Mouse (Mus musculus): ENCODE data around the gene Wdr91.

The Wdr91 gene

DNA sequence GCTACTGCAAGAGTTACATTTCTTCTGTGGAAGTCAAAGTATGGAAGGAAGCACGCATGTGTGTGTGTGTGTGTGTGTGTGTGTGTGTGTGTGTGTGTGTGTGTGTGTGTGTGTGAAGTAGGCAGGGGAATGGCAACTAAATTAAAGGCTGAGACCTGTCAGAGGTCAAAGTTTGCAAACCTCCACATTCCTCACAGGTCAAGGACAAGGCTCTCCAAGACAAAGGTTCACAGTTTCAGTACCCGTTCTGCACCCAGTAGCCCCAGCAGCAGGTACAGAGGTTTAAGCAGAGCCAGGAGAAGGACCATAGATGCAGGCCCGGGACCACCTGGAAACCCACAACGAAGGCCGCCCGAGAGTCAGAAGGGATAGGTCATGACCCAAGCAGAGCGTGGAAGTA lies 8.5 kb upstream of the Wdr91 start:
- DNase-seq (ENCODE audit: low read depth), result no peak

DNA sequence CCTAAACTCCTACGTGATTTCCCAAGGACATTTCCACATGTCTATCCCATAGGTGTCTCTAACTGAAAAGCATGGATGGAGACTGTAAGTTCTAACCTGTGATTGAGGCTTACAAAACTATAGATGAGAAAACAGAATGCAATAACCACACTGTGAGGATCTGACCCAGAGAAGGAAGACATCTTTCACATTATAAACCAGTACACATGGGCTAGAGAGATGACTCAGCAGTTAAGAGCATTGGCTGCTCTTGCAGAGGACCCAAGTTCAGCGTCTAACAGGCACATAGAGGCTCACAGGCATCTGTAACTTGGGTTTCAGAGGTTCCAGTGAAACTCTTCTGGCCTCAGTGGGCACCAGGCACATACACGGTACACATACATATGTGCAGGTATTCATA lies 3.8 kb upstream of the Wdr91 start:
- DNase-seq (ENCODE audit: low read depth), result peak; percentile 39

DNA sequence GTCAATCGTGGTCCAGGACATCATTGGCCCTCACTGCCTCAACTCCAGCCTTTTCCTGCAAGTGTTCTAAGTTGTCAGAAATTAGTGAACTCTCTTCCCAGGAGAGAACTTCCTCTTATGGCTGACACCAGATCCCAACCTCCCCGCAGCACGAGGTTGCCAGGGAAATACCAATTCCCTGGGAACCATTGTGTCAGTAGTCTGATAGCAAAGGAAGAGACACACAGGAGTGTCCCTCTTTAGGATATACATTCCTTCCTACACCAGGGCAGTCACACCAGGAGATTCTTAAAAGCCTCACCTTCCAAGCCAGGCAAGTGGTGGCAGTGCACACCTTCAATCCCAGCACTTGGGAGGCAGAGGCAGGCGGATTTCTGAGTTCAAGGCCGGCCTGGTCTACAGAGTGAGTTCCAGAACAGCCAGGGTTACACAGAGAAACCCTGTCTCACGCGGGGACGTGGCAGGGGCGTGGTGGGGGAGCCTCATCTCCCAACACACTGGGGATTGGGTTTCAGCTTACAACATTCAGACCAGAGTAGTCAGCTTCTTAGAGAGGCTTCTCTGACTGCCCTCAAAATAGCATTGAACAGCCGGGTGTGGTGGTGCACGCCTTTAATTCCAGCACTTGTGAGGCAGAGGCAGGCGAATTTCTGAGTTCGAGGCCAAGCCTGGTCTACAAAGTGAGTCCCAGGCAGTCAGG lies 2.8 kb upstream of the Wdr91 start:
- DNase-seq (ENCODE audit: low read depth), result no peak

DNA sequence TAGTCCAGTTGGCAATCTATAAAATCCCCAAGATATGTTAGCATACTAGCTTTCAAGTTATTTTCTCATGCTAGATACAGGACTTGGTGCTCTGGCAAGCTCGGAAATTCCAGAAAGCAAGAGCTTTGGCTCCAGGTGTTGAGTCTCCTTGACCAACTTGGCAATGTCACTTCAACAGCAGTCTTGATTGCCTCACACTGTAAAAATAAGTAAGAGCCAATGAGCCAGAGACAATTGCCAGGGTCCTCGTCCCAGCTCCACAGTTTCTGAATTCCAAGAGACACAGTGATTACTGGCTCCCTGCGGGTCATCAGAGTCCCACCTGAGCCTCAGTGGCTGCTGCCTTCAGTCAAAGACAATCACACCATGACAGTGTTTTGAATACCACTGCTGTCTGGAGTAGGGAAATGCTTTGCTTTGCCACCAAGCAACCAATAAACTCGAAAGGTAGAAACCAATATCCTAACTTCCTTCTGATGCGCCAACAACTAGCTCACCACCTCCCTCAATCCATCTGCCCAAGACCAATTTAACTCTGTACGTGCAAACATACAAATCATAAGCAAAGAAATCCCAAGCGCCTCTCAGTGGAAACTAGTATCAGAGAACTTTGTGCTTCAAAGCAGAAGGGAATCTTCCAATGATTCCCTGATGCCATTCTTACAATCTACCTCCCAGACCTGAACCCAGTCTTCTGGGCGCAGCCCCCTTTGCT lies 888 bp downstream of the Wdr91 start:
- no peak for DNase-seq (ENCODE audit: low read depth)

DNA sequence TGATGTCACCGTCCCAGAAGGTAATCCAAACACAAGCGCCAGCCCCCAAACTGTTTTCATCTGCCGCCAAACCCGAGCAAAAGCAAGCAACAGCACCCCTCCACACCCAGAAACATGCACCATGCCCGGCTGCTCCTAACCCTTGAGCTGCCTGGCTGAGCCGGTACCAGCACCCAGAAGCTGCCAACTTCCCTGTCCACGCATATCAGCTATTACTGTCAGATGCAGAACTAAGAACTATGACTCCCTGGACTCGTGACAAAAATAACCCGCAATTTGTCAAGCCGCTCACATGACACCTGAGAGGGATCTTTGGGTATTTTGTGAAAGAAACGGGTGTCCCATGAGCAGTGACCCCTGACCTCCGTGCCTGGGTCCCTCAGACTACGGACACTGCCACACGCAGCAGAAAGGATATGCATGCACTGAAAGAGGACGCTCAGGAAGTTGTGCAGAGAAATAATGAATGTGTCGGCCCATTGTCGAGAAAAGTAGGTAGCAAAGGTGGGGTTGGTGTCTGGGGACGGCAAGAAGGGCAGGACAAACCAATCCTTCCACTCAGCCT lies 2.9 kb downstream of the Wdr91 start:
- DNase-seq (ENCODE audit: low read depth), result no peak

DNA sequence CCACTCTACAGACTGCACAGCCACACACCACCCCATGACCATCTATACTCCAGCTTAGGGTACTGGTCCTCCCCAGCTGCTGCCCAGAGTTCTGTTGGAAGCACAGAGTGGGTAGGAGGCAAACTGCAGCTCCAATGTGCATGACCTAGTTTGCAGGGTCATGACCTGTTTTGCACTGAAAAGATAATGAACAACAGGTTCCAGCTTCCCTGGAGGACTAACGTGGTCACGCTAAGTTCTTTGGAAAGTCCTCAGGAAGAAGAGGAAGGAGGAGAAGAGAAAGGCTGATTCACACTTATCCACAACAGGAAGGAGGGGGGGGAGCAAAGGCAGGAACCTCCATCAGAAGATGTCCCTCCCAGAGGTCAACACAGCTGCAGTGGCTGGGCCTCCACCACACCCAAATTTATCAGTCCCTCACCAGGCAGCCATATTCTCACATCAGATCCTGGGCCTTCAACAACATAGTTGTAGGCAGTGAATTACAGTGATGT lies 3.5 kb downstream of the Wdr91 start:
- peak; percentile 24 for DNase-seq (ENCODE audit: low read depth)

DNA sequence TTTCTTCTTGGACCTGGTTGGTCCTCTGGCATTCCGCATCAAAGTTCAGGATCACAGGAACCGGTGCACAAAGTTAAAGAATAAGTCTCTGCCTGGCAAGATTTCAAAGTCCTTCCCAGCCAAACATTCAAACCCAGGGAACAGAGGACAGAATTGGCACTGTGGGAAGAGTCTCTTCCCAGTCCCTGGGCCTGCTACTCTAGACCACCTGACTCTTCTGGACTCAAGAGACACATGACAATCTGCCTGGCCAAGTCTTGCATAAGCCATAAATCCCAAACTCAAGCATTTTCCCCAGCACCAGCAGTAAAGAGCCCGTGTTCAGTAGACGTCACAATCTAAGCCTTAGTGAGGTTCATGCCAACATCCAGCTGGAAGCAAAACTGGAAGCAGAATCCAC lies 4.0 kb downstream of the Wdr91 start:
- no peak for DNase-seq (ENCODE audit: low read depth)

DNA sequence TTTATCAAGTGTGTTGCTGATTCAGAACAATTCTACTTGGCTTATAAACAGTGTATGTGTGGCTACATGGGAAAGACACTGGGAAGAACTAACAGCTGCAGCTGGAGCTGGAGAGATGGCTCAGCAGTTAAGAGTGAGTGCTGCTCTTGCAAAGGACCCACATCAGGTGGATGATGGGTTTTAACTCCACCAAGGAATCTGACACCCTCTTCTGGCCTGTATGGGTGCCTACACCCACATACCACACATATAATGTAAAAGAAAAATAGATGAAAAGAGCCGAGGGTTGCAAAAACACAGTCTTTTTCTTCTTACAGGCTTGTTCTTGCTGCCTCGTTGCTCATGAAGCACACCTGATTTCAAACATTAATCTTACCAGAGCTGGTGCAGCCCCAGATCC lies 4.6 kb downstream of the Wdr91 start:
- DNase-seq (ENCODE audit: low read depth), result no peak

DNA sequence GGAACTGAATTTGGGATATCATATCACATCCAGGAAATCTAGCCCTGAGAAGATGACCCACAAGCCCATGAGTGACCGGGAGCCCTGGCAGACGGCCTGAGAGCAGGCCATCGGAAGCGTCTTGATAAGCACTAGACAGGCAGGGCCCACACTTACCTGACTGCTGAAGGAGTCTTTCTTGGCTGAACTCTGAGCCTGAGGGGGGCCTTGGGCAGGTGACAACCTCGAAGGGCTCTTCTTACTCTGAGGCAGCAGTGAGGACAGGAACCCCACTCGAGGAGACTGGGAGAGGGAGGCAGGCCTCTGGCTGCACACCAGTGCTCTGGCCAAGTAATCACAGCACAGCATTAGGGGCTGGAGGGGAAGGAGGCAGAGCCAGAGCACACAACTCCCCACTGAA lies 6.3 kb downstream of the Wdr91 start:
- DNase-seq (ENCODE audit: low read depth), result no peak

DNA sequence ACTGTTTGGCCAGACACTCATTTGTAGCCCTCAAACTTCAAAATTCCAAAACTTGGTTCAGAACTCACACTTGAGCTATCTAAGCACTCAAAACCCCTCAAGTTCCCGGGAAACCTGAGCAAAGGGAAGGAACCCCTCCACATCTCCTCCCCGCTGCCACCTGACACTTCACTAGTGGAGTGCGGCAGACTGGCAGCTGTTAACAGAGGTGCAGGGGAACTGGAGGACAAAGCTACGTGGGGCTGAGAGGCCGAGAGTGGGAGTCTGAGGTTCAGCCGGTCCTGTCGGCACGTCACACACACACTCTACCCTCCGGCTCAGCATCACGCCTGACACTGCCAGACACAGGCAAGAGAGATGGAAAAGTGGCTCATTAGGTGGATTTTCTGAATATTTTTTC lies 6.8 kb downstream of the Wdr91 start:
- no peak for DNase-seq (ENCODE audit: low read depth)

DNA sequence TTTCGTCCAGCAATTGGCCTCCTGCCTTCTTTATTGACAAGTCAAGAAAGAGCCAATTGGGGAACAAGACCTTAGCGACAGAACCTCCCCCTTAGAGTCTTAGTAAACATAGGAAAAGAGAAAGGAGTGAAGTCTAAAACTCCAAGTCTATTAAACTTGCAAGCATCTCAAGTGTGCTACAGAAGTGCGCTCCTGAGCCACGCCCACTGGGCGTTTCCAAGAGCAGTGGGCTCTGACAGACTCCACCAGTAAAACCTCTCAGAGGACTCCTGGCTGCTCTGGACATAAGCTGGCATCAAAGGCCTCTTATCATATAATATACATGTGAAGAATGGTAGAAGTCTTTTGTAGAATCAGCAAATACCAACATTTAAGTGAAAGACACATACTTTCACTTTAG lies 7.2 kb downstream of the Wdr91 start:
- DNase-seq (ENCODE audit: low read depth), result no peak

DNA sequence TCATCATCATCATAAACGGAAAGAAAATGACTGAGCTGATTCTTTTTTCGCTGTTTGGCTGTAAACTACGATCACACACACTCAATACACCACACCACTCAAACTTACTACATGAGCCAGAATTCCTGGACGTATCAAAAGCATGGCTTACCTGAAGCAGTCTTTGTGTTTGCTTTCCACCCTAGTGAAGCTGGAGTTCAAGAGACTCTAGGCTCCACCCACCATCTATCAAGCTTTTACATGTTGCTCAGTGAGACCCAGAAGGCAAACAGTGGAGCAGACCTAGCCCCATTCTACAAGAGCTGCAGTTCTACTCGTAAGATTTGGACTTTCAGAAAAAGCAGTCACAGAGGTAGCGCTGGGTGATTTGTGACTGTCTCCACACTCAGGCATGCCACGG lies 8.1 kb downstream of the Wdr91 start:
- DNase-seq (ENCODE audit: low read depth), result no peak

DNA sequence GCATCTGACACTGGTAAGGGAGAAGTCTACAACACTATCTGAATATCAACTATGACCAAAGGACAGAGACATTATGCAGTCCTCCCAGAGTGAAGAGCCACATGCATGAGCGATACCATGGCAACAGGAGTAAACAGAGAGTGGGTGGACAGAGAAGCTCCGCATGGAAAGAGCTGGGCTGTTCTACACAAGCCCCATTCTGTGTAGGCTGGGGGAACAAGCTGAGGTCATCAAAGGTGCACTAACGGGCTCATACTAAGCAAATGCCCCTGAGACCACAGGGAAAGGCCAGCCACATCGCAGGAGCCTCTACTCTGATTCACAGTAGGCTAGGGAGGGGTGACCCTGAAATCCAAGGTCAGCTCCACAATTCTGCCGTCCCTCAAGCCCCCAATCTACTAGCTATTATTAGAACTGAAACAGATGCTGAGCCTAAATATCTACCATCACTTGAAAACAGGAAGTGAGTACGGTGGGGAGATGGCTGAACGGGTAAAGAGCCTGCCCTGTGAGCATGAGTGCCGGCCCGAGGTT lies 8.7 kb downstream of the Wdr91 start:
- no peak for DNase-seq (ENCODE audit: low read depth)

DNA sequence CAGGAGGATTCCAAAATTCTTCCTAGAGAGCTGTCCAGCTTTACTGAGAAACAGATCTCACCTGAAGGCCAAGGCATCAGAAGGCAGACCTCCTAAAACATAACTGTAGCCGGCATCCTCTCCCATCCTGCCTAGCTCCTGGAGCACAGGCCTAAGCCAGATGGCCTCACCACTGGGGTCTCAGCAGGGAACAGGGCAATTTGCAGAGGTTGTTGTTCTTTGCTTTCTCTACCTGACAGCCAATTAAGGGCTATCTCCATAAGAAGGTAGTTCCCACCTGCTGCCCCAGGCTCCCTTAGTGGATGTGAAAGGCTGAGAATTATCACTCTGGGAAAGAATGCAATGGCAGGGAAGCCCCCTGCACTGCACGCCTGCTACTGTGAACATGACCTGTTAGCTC lies 9.7 kb downstream of the Wdr91 start:
- no peak for DNase-seq (ENCODE audit: low read depth)

DNA sequence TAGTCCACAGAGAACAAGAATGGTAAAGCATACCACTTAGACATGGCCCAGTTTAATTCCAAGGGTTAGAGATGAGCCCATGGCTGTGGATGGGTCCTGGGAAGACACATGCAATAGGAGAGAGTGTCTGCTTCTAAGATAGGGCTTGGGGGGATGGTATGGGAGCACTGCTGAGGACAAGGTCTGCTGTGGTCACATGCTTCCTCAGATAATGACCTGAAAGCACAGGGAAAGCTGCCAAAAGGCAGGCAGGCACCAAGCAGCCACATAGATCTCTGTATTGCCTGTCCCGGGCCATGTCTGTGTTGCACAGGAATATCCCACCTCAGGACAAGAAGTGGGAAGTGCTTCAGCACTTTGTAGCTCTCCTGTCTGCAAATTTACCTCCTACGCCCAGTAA lies 11.5 kb downstream of the Wdr91 start:
- no peak for DNase-seq (ENCODE audit: low read depth)

DNA sequence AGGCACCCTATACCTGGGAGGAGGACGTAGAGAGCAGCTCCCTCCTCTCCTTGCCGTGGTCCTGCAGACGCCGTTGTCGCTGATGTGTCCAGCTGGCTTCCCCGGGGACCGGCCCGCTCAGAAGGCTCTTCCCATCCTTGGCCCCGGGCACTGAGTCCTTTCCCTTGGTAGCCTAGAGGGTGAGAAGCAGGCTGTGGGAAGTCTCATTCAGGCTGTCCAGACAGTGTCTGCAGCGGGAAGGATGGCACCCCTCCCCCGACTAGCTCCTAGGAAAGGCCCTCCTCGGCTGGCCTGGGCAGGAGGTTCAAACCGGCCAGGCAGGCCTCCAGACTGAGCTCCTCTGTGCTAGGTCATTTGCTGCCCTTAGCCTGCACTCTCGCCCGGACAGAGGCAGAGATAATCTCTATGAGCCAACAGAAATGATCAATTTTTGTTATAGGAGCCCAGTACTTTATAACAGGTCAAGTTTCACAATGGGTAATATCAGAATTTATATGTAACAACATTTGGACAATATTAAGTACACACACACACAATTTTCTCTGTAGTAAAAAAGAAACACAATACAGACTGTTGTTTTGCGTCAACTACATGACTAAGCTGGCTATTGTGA lies 14.4 kb downstream of the Wdr91 start:
- DNase-seq (ENCODE audit: low read depth), result no peak

DNA sequence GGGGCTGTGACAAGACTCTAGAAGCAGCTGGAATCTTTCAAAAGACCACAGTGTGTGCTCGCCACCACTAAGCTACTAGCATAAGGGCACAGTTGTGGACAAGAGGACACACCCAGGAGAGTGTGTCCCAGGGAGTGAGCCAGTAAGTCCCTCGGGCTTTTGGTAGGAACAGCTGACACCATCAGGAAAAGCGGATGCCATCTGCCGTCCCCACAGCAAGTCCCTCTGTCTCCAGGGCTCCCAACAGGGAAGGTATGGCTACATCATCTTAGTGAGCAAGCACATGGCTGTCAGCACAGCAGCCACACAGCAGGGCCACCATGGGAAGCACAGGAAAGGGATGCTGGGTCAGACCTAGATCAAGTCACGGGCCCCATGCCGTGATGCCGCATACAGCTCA lies 15.1 kb downstream of the Wdr91 start:
- no peak for DNase-seq (ENCODE audit: low read depth)

DNA sequence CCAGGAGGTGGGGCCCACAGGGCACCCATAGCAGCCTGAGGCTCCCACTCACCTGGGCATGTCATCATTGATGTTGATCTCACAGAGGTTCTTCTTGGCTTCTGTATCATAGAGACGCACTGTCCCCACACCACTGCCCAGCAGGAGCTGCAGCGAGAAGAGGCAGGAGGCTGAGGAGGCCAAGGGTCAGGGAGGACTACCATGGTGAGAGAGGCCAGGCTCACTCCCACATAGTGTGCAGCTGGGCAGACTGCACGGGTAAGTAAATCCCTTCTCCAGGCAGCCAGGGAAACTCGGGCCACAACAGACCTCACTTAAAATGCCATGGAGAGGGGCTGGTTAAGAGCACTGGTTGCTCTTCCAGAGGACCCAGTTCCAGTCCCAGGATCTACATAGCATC lies 21.5 kb downstream of the Wdr91 start:
- no peak for DNase-seq (ENCODE audit: low read depth)

DNA sequence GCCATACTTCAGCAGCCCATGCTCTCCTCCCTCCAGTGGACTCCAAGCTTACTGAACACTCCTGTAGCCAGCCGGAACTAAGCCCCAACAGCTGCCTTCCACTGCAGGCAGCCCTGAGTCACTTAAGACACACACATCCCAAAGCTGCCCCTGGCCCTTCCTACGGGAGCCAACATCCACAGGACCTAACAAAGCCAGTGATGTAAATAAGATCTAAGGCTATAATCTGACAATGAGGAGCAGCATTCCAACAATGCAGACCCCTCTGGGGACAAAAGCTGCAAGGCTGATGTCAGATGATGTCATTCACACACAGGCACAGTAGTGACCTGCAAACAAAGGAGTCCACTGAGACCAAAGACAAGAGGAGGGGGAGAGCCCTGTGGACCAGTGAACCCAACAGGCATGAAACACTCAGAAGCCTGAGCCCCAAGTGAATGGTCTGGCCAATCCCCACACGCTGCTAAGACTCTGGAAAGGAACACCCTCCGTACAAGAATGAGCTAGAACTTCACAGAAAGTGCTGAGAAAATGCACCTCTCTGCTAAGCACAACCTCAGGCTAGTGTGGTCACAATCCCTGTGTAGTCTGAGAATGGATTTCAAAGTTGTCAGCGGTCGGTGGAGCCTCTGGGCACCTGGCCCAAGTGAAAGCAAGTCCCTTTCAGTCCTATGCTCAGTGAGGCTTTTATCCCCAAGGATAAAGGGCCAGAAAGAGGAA lies 23.4 kb downstream of the Wdr91 start:
- no peak for DNase-seq (ENCODE audit: low read depth)

DNA sequence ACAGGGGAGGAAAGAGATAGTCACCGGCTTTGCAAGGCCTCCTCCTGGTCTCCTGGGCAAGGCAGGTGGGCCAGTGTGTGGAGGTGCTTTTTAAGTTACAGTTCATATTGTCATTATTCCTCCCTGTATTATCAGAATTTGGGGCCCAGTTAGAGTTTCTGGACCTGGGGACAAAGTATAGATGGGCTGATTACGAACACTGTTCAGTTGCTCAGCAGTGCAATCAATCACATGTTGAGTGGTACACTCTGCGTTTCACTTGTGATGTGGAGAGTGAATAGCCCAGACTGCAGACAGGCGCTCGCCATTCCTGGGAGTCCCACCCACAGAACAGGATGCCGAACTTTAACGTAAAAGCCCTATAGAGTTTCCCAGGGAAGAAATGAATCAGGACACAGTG lies 26.0 kb downstream of the Wdr91 start:
- no peak for DNase-seq (ENCODE audit: low read depth)

DNA sequence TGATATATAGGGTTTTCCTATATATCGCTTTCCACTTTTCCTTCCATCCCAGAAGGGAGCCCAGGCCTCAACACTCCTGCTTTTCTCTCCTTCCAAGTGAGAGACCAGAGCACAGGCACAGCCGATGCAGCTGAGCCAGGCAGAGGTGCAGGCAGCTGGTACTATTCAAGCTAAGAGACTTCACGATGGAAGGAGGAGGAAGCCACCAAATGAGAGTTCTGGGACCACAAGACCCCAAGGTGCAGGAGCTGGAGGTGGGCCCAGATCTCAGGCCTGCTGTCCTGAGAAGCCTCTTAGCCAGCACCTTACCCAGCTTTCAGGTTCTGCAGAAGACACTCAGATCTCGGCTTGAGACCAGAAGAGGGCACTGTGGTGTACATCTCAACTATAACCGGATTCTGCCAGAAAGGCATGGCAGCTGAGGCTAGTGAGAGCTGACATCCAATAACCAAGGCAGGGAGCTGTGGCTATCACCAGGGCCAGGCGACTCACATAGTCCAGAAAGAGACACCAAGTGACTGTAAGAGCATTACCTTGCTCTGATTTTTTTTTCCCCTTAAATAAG lies 30.7 kb downstream of the Wdr91 start:
- peak; percentile 64 for DNase-seq (ENCODE audit: low read depth)

All from 416B (cell line).